Mouse (Mus musculus): ENCODE measurements around the gene Ing2. TPM values are rescaled to one million over a fixed set of nuclear protein-coding genes. Genes with fewer than 3 reads are reported as not detected.
A peak's percentile ranks its signal among the peaks of the same experiment; 100 is the strongest.

Gene Ing2
- 9.8 and 9.9 TPM in 2 replicates for polyA plus RNA-seq (2014; fragmentation: Nextera tagmentation; extraction: Ambion mirVana)

DNA sequence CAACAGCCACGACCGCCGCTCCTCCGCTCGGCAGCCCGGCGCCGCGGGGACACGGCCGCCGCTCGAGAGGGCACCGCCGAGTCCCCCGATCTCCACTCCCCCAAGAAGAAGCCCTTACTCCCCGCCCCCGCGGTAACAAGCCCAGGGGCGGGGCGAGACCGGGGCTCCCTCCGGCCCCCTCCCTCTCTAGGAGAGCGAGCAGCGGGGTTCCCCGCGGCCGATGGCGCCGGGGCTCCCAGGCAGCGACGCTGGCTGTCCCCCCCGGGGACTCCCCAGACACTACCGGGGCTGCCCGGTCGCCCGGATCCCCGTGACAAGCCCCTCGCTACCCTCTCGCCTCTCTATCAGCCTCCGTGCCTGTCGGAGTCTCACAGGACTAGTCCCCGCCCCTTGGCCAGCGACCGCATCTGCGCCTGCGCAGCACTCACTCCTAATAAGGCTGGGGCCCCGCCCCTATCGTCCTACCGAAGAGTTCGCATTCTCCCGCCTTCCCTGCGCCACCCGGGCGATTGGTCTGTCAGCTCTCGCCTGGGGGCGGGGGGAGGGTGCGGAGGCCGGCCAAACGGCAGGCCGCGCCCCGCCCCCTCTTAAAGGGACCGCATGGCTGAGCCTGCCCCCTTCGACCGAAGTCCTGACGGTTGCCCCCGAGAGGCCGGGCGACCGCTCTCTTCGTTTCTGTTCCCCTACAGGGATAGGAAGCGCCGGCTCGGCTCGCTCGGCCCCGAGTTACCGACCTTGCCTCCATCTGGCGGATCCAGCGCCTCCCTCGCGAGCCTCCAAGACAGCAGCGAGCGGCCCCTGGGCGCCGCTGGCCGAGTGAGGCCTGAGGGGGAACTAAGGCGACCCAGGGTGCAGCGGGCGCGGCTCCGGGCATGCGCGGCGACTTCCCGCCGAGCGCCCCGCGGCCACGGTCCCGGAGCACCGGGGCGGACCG, at the start of gene Ing2:
Ing2 (minus strand) TSS at position 780 of the 934 bp plus-strand sequence.
- peak; percentile 92 for ATAC-seq (ENCODE audit: insufficient number of reproducible peaks, insufficient read depth, low FRiP score, low read depth)
- peak within 1 kb of the TSS; percentile 87 for H3K4me2 ChIP-seq (ENCODE audit: low read length)
- no peaks in the 10 kb centered on the region for H3K9me3 ChIP-seq (ENCODE audit: control insufficient read depth, low read length)
- H3K9ac ChIP-seq (ENCODE audit: low read length) = peak within 1 kb of the TSS; percentile 91
- peak within 1 kb of the TSS; percentile 65 to 81 for H3K4me3 ChIP-seq (ENCODE audit: control insufficient read depth in 1 of 2, insufficient read depth in 1 of 2, low read depth in 1 of 2, low read length in 2 of 2)
- WGBS = under 1% methylated on average over 86 of the region's 106 CpGs
- H3K27ac ChIP-seq (replicated peaks in 1 of 2; ENCODE audit: control insufficient read depth in 1 of 2, insufficient read depth in 1 of 2, low read depth in 2 of 2, low read length in 2 of 2) = peak within 1 kb of the TSS; percentile 98 to 99
- H3K36me3 ChIP-seq (ENCODE audit: control insufficient read depth, insufficient read depth, low read length) = no peaks in the 10 kb centered on the region
- peaks cover 0 to 13% of the 10 kb centered on the region in 2 experiments; a peak in 1 of 4 replicates for H3K4me1 ChIP-seq (ENCODE audit: control insufficient read depth in 2 of 2, insufficient read depth in 2 of 2, low read length in 2 of 2)
- no peaks in the 10 kb centered on the region for H3K27me3 ChIP-seq (ENCODE audit: control insufficient read depth, insufficient read depth, low read length)

DNA sequence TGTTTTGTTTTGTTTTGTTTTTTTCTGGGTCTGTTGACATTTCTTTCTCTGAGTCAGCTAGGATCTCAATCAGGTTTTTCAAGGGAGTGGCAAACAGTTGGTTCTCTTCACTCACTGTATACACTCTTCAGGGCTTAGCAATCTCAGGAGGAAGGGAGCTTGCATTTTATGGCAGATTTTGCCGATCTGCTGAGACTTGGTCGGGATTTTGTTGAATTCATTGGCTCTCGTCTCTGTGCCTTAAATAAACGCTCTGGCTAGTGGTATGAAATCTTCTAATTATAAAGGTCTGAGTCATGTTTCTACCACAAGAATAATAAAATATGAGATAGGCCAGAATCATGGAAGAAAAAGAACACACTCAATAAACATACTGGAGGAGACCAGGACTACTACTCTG, 46.3 kb upstream of the Ing2 start:
- H3K4me3 ChIP-seq (ENCODE audit: control insufficient read depth in 1 of 2, insufficient read depth in 1 of 2, low read depth in 1 of 2, low read length in 2 of 2) = no peak overlapping the region
- no peak overlapping the region for H3K27ac ChIP-seq (replicated peaks in 1 of 2; ENCODE audit: control insufficient read depth in 1 of 2, insufficient read depth in 1 of 2, low read depth in 2 of 2, low read length in 2 of 2)
- no peak overlapping the region for H3K4me2 ChIP-seq (ENCODE audit: low read length)
- no peaks in the 10 kb centered on the region for H3K9me3 ChIP-seq (ENCODE audit: control insufficient read depth, low read length)
- peaks cover 0 to 3% of the 10 kb centered on the region in 2 experiments; a peak in 2 of 4 replicates for H3K4me1 ChIP-seq (ENCODE audit: control insufficient read depth in 2 of 2, insufficient read depth in 2 of 2, low read length in 2 of 2)
- no peaks in the 10 kb centered on the region for H3K27me3 ChIP-seq (ENCODE audit: control insufficient read depth, insufficient read depth, low read length)
- ATAC-seq (ENCODE audit: insufficient number of reproducible peaks, insufficient read depth, low FRiP score, low read depth) = no peak
- H3K9ac ChIP-seq (ENCODE audit: low read length) = no peak overlapping the region
- WGBS = 57% methylated on average over 4 of the region's 4 CpGs
- no peaks in the 10 kb centered on the region for H3K36me3 ChIP-seq (ENCODE audit: control insufficient read depth, insufficient read depth, low read length)

GRCm38 (mm10) chr8:47718641-47719040, 43.3 kb upstream of the Ing2 start:
- WGBS = 13% methylated on average over 11 of the region's 11 CpGs
- Histone ChIP-seq H3K4me1 (ENCODE audit: control insufficient read depth in 2 of 2, insufficient read depth in 2 of 2, low read length in 2 of 2) (peaks cover 3 to 4% of the 10 kb centered on the region in 2 experiments; a peak in 3 of 4 replicates), H3K4me3 (ENCODE audit: control insufficient read depth in 1 of 2, insufficient read depth in 1 of 2, low read depth in 1 of 2, low read length in 2 of 2) (peak overlapping the region in 1 of 2 experiments; percentile 14; a peak in 1 of 4 replicates), H3K9ac (ENCODE audit: low read length) (no peak overlapping the region), H3K36me3 (ENCODE audit: control insufficient read depth, insufficient read depth, low read length) (no peaks in the 10 kb centered on the region), H3K27me3 (ENCODE audit: control insufficient read depth, insufficient read depth, low read length) (no peaks in the 10 kb centered on the region), H3K4me2 (ENCODE audit: low read length) (peak overlapping the region; percentile 50), H3K27ac (replicated peaks in 1 of 2; ENCODE audit: control insufficient read depth in 1 of 2, insufficient read depth in 1 of 2, low read depth in 2 of 2, low read length in 2 of 2) (no peak overlapping the region), H3K9me3 (ENCODE audit: control insufficient read depth, low read length) (no peaks in the 10 kb centered on the region)
- no peak for ATAC-seq (ENCODE audit: insufficient number of reproducible peaks, insufficient read depth, low FRiP score, low read depth)

GRCm38 (mm10) chr8:47713761-47714745, 38.7 kb upstream of the Ing2 start, which contains the start of gene Cdkn2aip:
TSS of gene Cdkn2aip (minus strand) at chr8:47713932.
- Histone ChIP-seq H3K4me1 (ENCODE audit: control insufficient read depth in 2 of 2, insufficient read depth in 2 of 2, low read length in 2 of 2) (peaks cover 4 to 8% of the 10 kb centered on the region in 2 experiments; a peak in 3 of 4 replicates), H3K27me3 (ENCODE audit: control insufficient read depth, insufficient read depth, low read length) (no peaks in the 10 kb centered on the region), H3K4me3 (ENCODE audit: control insufficient read depth in 1 of 2, insufficient read depth in 1 of 2, low read depth in 1 of 2, low read length in 2 of 2) (peak within 1 kb of the TSS; percentile 85 to 92), H3K27ac (replicated peaks in 1 of 2; ENCODE audit: control insufficient read depth in 1 of 2, insufficient read depth in 1 of 2, low read depth in 2 of 2, low read length in 2 of 2) (peak within 1 kb of the TSS; percentile 91 to 96), H3K9me3 (ENCODE audit: control insufficient read depth, low read length) (no peaks in the 10 kb centered on the region), H3K9ac (ENCODE audit: low read length) (peak within 1 kb of the TSS; percentile 91), H3K36me3 (ENCODE audit: control insufficient read depth, insufficient read depth, low read length) (peaks cover 17% of the 10 kb centered on the region), H3K4me2 (ENCODE audit: low read length) (peak within 1 kb of the TSS; percentile 92)
- 1% methylated on average over 84 of the region's 114 CpGs for WGBS
- ATAC-seq (ENCODE audit: insufficient number of reproducible peaks, insufficient read depth, low FRiP score, low read depth) = peak; percentile 95

- Histone ChIP-seq H3K36me3 (ENCODE audit: control insufficient read depth, insufficient read depth, low read length) (peaks cover 26% of the 10 kb centered on the region), H3K9me3 (ENCODE audit: control insufficient read depth, low read length) (no peaks in the 10 kb centered on the region), H3K9ac (ENCODE audit: low read length) (peak overlapping the region; percentile 91), H3K27me3 (ENCODE audit: control insufficient read depth, insufficient read depth, low read length) (no peaks in the 10 kb centered on the region), H3K4me1 (ENCODE audit: control insufficient read depth in 2 of 2, insufficient read depth in 2 of 2, low read length in 2 of 2) (peaks cover 4 to 5% of the 10 kb centered on the region in 2 experiments; a peak in 2 of 4 replicates), H3K4me2 (ENCODE audit: low read length) (peak overlapping the region; percentile 92), H3K4me3 (ENCODE audit: control insufficient read depth in 1 of 2, insufficient read depth in 1 of 2, low read depth in 1 of 2, low read length in 2 of 2) (peak overlapping the region; percentile 85 to 92), H3K27ac (replicated peaks in 1 of 2; ENCODE audit: control insufficient read depth in 1 of 2, insufficient read depth in 1 of 2, low read depth in 2 of 2, low read length in 2 of 2) (peak overlapping the region; percentile 91)
- ATAC-seq (ENCODE audit: insufficient number of reproducible peaks, insufficient read depth, low FRiP score, low read depth) = peak; percentile 27
- under 1% methylated on average over 44 of the region's 44 CpGs for WGBS
These were observed 37.9 kb upstream of the Ing2 start for GRCm38 (mm10) chr8:47713171-47713663.

DNA sequence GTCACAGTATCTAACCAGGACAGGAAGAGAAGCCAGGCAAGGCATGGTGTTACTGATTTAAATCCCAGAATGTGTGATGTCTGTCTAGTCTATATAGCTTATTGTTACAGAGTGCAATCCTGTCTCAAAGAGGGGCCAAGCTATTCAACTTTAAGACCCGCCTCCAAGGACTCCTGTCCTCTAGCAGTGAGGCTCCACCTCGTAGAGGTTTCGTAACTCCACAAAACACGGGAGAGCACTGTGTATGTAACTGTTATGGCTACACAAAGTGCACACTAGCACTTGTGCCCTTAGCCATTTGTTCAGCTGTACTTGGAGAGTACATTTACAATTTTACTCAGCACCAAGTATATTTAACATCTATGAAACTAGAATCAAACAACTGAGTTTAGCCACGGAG, 32.8 kb upstream of the Ing2 start:
- WGBS = 91% methylated on average over 5 of the region's 5 CpGs

GRCm38 (mm10) chr8:47706746-47707145, 31.4 kb upstream of the Ing2 start:
- Histone ChIP-seq H3K27me3 (ENCODE audit: control insufficient read depth, insufficient read depth, low read length) (no peaks in the 10 kb centered on the region), H3K36me3 (ENCODE audit: control insufficient read depth, insufficient read depth, low read length) (peaks cover 38% of the 10 kb centered on the region), H3K4me2 (ENCODE audit: low read length) (no peak overlapping the region), H3K4me1 (ENCODE audit: control insufficient read depth in 2 of 2, insufficient read depth in 2 of 2, low read length in 2 of 2) (no peaks in the 10 kb centered on the region), H3K9ac (ENCODE audit: low read length) (no peak overlapping the region), H3K9me3 (ENCODE audit: control insufficient read depth, low read length) (no peaks in the 10 kb centered on the region), H3K27ac (replicated peaks in 1 of 2; ENCODE audit: control insufficient read depth in 1 of 2, insufficient read depth in 1 of 2, low read depth in 2 of 2, low read length in 2 of 2) (no peak overlapping the region), H3K4me3 (ENCODE audit: control insufficient read depth in 1 of 2, insufficient read depth in 1 of 2, low read depth in 1 of 2, low read length in 2 of 2) (no peak overlapping the region)
- 82% methylated on average over 8 of the region's 8 CpGs for WGBS
- ATAC-seq (ENCODE audit: insufficient number of reproducible peaks, insufficient read depth, low FRiP score, low read depth) = no peak

More for the DNA sequence above, 32.8 kb upstream of the Ing2 start:
- no peak overlapping the region for H3K27ac ChIP-seq (replicated peaks in 1 of 2; ENCODE audit: control insufficient read depth in 1 of 2, insufficient read depth in 1 of 2, low read depth in 2 of 2, low read length in 2 of 2)
- H3K4me1 ChIP-seq (ENCODE audit: control insufficient read depth in 2 of 2, insufficient read depth in 2 of 2, low read length in 2 of 2) = peaks cover 0 to 5% of the 10 kb centered on the region in 2 experiments; a peak in 1 of 4 replicates
- no peak overlapping the region for H3K4me3 ChIP-seq (ENCODE audit: control insufficient read depth in 1 of 2, insufficient read depth in 1 of 2, low read depth in 1 of 2, low read length in 2 of 2)
- ATAC-seq (ENCODE audit: insufficient number of reproducible peaks, insufficient read depth, low FRiP score, low read depth) = no peak
- H3K9me3 ChIP-seq (ENCODE audit: control insufficient read depth, low read length) = no peaks in the 10 kb centered on the region
- H3K36me3 ChIP-seq (ENCODE audit: control insufficient read depth, insufficient read depth, low read length) = peaks cover 43% of the 10 kb centered on the region
- no peak overlapping the region for H3K9ac ChIP-seq (ENCODE audit: low read length)
- no peaks in the 10 kb centered on the region for H3K27me3 ChIP-seq (ENCODE audit: control insufficient read depth, insufficient read depth, low read length)
- no peak overlapping the region for H3K4me2 ChIP-seq (ENCODE audit: low read length)

Measured in heart, embryonic 14.5 days (tissue).